Mouse (Mus musculus) neutrophil, adult 83 days (primary cell): Measurements from ENCODE around the gene Cstf2. TPM values are rescaled to one million over a fixed set of nuclear protein-coding genes. Genes with fewer than 3 reads are reported as not detected.

Experiments
- total RNA-seq, 2 experiments: library from RNA; stranded (reverse); gene quantifications; one replicate each; pipeline ENCODE4 v1.2.4; 2023

The Cstf2 gene
- total RNA-seq: 10 to 100 TPM; 15.5 to 19.4 TPM

GRCm38 (mm10) chrX:134058987-134059712, at the start of gene Cstf2:
TSS of gene Cstf2 (plus strand) at chrX:134059187.

Other genes starting within 250 kb of the Cstf2 start
- not detected for gene Tnmd, start 208.2 kb upstream of the Cstf2 start, total RNA-seq
- under 1 TPM; 0.49 to 0.79 TPM for gene Tspan6, start 160.8 kb upstream of the Cstf2 start, total RNA-seq
- not detected for gene Srpx2, start 150.8 kb upstream of the Cstf2 start, total RNA-seq
- gene Sytl4, start 77.4 kb upstream of the Cstf2 start, total RNA-seq: under 1 TPM; 0.26 to 0.33 TPM
- under 1 TPM; 0.11 to 0.60 TPM for gene Xkrx, start 102.9 kb downstream of the Cstf2 start, total RNA-seq
- gene Arl13a, start 128.3 kb downstream of the Cstf2 start, total RNA-seq: not detected
- gene Nox1, start 162.8 kb downstream of the Cstf2 start, total RNA-seq: not detected
- gene Trmt2b, start 217.8 kb downstream of the Cstf2 start, total RNA-seq: 10 to 100 TPM; 14.6 to 16.4 TPM
- not detected for gene Tmem35a, start 236.0 kb downstream of the Cstf2 start, total RNA-seq
- gene Cenpi, start 248.9 kb downstream of the Cstf2 start, total RNA-seq: 10 to 100 TPM; 11.2 to 13.1 TPM